Mouse (Mus musculus) CH12.LX (cell line): ENCODE data around the gene Prrc2a.

ENCODE experiments used
- CTCF ChIP-seq, 2 experiments: IDR thresholded peaks in 1 of 2; conservative IDR thresholded peaks in 1 of 2; 2 replicates each; pipeline ENCODE4 v1.5.1; 2011 to 2012; ENCODE audit warnings: low read depth in 2 of 2, low read length in 2 of 2, improper control_type of control experiment in 1 of 2, inconsistent platforms in 1 of 2, mild to moderate bottlenecking in 1 of 2, moderate library complexity in 1 of 2
- EP300 ChIP-seq: IDR thresholded peaks from 2 replicates; pipeline ENCODE4 v1.6.1; 2011; ENCODE audit warnings: low read length, improper control_type of control experiment
- JUND ChIP-seq: conservative IDR thresholded peaks from 2 replicates; pipeline ENCODE4 v1.6.1; 2011; ENCODE audit warnings: low read depth, low read length, improper control_type of control experiment
- MAX ChIP-seq: IDR thresholded peaks from 2 replicates; pipeline ENCODE4 v1.6.1; 2011; ENCODE audit warnings: low read length, improper control_type of control experiment
- MYC ChIP-seq: IDR thresholded peaks from 2 replicates; pipeline ENCODE4 v1.6.1; 2011; ENCODE audit warnings: low read depth, mild to moderate bottlenecking, improper control_type of control experiment, low read length
- NELFE ChIP-seq: IDR thresholded peaks from 2 replicates; pipeline ENCODE4 v1.6.1; 2011; ENCODE audit warnings: low read depth, low read length, improper control_type of control experiment
- NRF1 ChIP-seq: IDR thresholded peaks from 2 replicates; pipeline ENCODE4 v1.6.1; 2014; ENCODE audit warnings: low read depth, mild to moderate bottlenecking, inconsistent platforms, low read length, improper control_type of control experiment, moderate library complexity
- POLR2AphosphoS2 ChIP-seq: IDR thresholded peaks from 2 replicates; pipeline ENCODE4 v1.6.1; 2011; ENCODE audit warnings: low read depth, low read length, improper control_type of control experiment
- RCOR1 ChIP-seq: conservative IDR thresholded peaks from 2 replicates; pipeline ENCODE4 v1.6.1; 2012; ENCODE audit warnings: low read depth, mild to moderate bottlenecking, inconsistent platforms, low read length, improper control_type of control experiment
- TCF12 ChIP-seq: IDR thresholded peaks from 2 replicates; pipeline ENCODE4 v1.6.1; 2014; ENCODE audit warnings: low read depth, mild to moderate bottlenecking, inconsistent platforms, low read length, improper control_type of control experiment
- USF1 ChIP-seq: IDR thresholded peaks from 2 replicates; pipeline ENCODE4 v1.6.1; 2014; ENCODE audit warnings: low read depth, mild to moderate bottlenecking, inconsistent platforms, low read length, improper control_type of control experiment
- ZC3H11A ChIP-seq: IDR thresholded peaks from 2 replicates; pipeline ENCODE4 v1.6.1; 2012; ENCODE audit warnings: low read depth, mild to moderate bottlenecking, inconsistent platforms, low read length, improper control_type of control experiment

DNA sequence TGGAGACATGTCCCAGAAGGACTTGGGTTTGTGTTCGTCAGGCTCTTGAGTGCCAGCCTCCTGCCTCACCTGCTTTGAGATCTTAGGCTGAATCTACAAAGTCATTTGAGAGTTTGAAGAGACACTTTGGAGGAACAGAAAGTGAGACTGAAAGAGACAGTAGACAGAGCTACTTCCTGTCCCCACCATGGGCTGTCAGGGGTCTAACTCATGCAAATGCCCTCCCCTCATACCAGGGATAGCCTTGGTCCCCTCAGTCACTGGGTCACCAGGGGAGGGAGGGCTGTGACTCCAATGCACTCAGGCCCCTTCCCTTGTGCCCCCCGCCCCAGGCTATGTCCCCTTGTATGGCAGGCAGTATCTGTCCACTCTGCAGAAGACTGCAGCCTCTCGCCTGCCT is 8.6 kb upstream of the Prrc2a start:
- TF ChIP-seq CTCF (conservative IDR thresholded peaks at IDR 0.05 in 1 of 2, IDR thresholded peaks at IDR 0.05 in 1 of 2; ENCODE audit: low read depth in 2 of 2, low read length in 2 of 2) (no peak), ZC3H11A (no peak), MYC (0 out of 2 replicates have a peak, but pooled peaks have one; percentile 53), NRF1 (no peak), RCOR1 (no peak), EP300 (peak; percentile 88), JUND (no peak), USF1 (no peak), TCF12 (peak; percentile 55), NELFE (0 out of 2 replicates have a peak, but pooled peaks have one; percentile 12), MAX (no peak), POLR2AphosphoS2 (no peak)
